Mouse (Mus musculus) kidney, postnatal 36 days (tissue): ENCODE measurements around the gene Pdzph1.
A peak's percentile ranks its signal among the peaks of the same experiment; 100 is the strongest.

Source experiments
- DNase-seq, 2 experiments: peaks; one replicate each; pipeline ENCODE4 v3.0.0; 2021 to 2022; ENCODE audit warnings: mixed read lengths in 2 of 2

Pdzph1 gene

DNA sequence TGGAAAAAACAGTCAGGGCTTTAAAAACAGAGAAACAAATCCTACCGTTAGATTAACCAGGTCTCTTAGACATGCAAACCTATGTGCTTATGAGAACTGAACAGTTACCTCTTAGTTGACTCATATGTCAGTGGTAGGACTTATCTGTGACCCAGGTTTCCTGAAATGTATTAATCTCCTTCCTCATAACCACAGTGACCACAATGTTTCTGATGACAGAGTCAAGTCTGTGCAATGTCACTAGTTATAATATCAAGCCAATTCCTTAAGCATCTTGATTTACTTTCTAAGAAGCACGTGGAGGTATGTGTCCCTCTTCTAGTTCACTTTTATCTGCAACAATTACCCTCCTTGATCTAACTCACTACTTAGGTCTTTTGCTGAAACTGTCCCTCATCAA is 68.4 kb downstream of the Pdzph1 start:
- no peak for DNase-seq

DNA sequence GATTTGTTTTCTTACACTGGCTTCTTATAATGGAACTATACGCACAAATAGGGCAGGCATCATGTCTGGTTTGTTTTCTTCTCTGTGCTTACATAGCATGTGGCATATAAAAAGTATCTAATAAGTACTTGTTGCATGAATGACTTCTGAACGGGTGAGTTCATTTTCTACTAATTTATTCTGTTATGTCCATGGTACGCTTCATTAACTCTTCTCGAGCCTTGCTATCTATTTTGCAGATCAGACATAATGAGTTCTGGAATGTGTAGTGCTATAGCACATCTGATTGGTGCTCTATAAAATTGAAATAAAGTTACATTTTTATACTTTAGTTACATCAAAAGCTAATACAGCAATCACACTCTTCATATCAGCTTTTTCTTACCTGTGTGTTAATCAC is 71.2 kb downstream of the Pdzph1 start:
- DNase-seq = no peak

DNA sequence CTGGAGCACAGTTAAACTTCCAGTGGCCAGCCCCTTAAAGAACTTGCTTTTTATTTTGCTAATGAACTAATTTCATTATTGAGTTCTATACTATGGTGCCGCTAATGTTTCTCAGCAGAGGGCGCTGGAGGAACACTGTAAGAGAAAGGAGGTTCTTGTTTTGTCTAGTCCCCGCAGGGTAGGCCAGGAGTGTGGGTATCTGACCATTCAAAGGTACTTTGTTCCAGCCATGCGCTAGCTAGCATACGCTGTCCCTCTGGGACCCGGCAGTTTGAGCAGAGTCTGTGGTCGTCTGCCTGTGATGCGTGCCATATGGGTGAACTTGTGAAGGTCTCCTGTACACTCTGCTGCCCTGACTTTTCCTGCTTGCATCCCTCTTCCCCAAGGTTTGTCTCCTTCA is 72.1 kb downstream of the Pdzph1 start:
- DNase-seq = peak; percentile 32 to 61

DNA sequence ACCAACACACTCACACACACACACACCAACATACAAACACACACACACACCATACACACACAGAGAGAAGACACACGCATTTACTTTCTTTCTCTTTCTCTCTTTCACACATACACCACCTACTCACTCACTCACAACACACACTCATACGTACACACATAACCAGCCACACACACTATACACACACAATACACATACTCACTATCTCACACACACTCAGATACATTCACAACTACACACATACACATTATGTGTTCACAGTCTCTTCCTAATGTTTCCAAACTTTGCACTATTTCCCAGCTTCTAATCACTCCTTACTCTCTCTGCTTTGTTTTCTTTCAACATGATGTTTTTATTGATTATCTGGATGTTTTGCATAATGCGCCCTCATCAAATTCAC is 72.6 kb downstream of the Pdzph1 start:
- no peak for DNase-seq

DNA sequence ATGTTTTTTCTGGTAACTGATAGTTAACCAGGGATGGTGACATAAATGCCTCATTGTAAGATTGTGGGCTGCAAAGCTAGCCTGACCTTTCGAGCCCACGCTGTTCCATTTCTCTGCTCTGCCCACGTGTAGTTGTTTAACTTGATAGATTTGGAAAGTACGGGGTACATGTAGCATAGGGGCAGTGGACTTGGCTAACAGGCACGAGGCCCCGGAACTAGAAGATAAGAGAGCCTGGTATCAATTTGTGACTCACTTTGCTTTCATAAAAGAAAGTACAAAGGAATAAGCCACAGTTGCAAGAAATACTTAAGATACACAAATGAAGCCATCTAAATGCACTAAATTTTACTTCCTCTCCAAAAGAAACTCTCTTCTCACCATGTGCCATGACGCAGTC is 79.6 kb downstream of the Pdzph1 start:
- DNase-seq = no peak

DNA sequence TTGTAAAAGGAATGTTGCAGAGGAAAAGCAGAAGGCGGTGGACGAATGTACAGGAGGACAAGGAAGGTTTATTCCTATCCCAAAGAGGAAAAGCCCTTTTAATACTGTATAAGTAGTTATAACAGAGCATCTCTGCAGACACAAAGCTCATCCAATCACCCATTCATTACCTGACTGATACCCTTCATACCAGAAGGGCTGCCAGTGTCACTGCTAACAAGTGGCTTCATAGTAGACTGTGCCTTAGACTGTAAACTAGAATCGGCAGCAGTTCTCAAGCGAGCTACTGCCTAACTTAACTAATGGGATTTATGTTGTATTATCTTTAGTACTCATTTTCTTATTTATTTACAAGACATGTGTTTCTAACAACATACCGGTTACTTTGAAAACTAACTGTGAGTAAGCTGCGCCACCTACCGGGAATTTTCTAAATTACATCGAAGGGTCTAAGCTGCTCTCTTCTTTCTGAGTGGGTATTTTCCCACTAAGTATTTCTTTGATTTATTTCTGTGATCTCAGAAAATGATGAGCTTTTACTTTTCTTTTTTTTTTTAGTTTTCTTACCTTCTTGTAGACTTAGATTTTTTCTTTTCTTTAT is 82.0 kb downstream of the Pdzph1 start:
- peak; percentile 26 to 77 for DNase-seq

DNA sequence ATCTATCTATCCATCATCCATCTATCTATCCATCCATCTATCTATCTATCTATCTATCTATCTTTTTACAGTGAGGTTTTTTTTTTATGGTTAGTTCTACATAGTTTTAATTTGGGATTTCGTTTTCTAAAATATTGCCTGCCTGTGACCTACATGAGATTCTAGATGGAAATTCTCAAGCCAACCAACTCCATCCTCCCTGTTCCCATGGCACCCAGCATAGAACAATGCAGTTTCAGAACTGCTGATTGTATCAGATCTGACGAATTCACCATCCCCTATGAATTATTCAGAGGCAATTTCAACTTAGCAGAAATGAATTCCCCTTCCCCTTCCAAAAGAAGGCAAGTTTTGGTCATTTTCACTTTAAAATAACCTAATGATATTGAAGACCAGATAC is 85.2 kb downstream of the Pdzph1 start:
- DNase-seq = no peak

DNA sequence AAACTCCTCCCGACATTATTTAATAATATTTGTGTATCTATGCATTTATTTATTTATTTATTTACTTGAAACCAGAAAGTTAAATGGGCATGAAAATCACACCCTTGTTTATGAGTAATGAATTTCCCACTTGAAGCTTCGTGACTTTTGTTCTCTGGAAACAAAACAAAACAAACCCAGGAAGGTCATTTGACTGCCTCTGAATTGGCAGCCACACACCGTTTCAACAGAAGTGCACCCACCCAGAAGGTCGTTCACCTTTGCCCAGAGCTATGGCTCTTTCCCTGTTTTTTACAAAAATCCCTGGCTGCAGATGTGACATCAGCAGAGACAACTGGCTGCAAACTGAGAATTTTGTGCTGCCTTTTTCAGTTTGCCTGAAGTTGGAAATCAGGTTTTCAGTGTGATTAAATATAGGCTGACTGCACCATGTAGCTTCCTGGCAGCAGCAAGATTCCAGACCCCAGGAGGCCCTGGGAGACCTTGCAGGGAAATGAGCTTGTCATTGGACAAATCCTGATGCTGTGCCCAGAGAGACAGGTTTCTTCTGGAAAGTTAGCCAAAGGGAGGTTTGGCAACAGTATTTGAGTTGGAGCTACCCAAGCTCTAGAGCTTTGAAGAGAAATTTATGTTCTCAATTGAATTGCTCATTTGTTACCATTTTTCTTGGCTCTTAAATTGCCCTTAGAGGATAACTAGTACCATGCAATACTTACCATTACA is 99.5 kb downstream of the Pdzph1 start:
- DNase-seq = peak; percentile 1 to 26

DNA sequence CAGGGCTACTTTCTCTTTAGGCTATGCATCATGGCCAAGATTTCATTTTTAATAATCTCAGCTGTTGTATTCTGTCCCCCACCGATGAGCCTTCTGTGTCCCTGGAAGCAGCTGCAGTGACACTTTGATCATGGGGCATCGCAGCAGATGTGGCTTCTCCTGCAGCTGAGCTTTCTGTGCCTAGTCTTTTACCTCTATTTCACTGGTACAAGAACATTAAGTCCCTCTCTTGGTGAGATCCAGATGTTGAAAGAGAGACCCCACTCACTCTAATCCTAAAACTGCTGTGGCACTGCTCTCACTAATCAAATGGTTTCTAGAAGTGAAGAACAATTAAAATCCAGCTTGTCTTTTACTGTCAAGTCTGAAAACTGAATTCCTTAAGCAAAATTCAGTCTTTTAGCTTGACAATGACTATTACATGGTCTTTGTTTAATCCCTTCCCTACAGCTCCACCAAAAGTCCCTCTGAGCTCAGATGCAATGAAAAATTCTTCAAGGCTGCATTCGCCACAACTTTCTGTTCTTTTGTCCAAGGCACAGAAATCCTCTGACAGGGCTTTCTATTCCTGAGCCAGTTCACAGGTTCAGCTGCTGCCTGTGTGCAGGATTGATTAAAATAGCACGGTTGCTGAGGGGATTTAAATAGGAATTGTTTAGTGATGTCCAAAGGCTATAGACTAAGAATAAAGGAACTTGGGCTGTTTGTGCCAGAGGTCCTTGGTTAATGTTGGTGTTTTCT is 101.1 kb downstream of the Pdzph1 start:
- DNase-seq = no peak

DNA sequence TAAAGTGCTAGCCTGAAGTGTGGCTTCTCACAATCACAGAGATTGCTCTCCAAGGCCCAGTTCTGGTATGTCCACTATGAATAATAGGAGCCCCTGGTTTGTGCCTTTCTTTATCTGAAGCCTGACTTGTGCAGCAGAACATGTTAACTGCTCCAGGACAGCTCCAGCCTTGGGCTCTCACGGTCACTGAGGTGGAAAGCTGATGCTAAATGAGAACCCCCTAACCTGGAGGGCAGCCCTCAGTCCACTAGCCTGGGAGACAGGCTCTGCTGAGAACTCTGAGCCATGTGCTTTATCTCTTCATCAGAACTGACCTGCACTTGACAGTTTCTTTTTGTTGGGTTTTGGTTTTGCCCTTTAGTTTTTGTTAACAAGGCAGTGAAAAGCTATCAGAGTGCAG is 106.8 kb downstream of the Pdzph1 start:
- DNase-seq = no peak

DNA sequence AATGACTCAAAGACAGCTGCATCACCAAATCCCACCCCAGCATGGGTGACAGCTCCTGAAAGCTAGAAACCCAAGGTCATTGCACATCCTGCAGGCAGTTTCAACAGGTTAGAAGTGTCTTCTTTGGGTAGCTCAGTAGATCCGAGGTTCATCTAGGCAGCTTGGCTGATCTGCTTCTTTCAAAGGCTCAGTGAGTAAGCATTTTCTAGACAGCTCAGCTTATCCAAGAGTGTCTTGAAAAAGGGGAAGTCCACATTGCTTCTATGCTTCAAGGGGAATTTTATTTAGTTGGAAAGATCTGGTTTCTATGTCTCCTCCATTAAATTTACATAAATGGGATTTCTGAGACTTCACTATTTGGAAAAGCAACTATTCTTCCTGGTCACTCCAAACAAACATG is 117.8 kb downstream of the Pdzph1 start:
- no peak for DNase-seq

DNA sequence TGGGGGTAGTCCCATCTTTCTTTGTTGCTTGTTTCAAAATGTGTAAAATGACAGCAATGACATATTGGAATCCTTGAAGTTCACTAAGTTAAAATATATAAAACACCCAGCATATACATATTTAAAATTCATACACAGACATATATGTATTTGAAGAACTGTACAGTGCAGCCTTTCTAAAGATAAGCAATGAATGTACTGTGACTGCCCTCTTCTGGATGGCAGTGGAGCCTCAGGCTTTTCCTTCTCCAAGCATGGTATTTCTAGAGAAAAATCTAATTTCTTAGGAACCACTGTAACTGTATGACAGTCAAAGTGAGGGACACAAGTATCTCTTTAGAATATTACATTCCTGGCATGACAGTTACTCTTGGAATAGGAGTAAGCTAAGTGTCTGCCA is 120.4 kb downstream of the Pdzph1 start:
- DNase-seq = no peak
